Mouse (Mus musculus) megakaryocyte, embryonic 14.5 days (primary cell): ENCODE measurements around the gene Crlf1.

Source experiments
- FLI1 ChIP-seq: IDR thresholded peaks from 2 replicates; pipeline ENCODE4 v1.6.1; 2012; ENCODE audit warnings: low read length, inconsistent platforms, mixed read lengths
- GATA1 ChIP-seq: IDR thresholded peaks from 3 replicates; pipeline ENCODE4 v1.6.1; 2012; ENCODE audit warnings: mixed read lengths, low read length, inconsistent platforms, borderline replicate concordance

DNA sequence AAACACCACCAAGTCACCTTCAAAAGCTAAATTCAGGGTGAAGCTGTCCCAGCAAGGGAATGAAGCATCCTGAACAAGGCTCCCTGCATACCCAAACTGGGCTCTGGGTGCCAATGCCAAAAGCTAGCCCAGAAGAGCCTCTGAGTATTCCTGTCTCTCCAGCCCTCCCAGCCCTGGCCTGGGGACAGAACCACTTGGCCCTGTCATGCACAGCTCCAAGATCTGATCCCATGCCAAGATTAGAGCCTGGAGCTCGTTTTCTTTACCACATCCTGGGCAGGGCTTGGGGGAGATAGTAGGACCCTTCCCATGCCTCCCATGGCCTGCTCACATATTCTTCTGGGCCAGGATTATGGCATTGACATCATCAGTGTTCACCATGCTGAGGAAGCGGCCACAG is 26.6 kb downstream of the Crlf1 start:
- no peak for TF ChIP-seq GATA1
- no peak for TF ChIP-seq FLI1
